In the genomic region with DNA sequence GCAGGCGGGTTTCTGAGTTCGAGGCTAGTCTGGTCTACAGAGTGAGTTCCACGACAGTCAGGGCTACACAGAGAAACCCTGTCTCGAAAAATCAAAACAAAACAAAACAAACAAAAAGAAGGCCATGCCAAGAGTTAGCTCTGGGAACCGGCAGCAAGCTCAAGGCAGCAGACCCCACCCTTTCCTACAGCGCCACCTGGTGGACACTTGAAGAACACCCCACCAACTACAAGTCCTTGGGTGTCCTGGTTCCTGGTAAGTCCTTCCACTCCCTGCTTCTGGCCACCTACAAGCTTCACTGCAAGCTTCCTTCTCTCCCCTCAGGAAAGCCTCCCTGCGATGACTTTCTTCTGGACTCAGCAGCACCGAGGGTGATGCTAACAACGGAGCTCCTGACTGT, we compare ENCODE assay signal across 8 mouse cellular contexts. TPM values are rescaled to one million over a fixed set of nuclear protein-coding genes. Genes with fewer than 3 reads are reported as not detected.
A peak's percentile ranks its signal among the peaks of the same experiment; 100 is the strongest.
DNase-seq lines count a peak whose midpoint lies in the region; ATAC-seq lines count a peak whose summit lies in the region.

No protein-coding gene starts in this region.

- no peak overlapping the region for H3K9ac ChIP-seq in kidney, embryonic 15.5 days
- H3K9ac ChIP-seq in liver, embryonic 13.5 days, result no peak overlapping the region

- H3K36me3 ChIP-seq in kidney, embryonic 15.5 days, result peaks cover 85% of the 10 kb centered on the region
- H3K36me3 ChIP-seq in liver, embryonic 13.5 days, result peaks cover 89% of the 10 kb centered on the region

- no peak overlapping the region for H3K4me3 ChIP-seq in kidney, embryonic 15.5 days (replicated peaks)
- H3K4me3 ChIP-seq in liver, embryonic 13.5 days (replicated peaks), result no peak overlapping the region

- no peaks in the 10 kb centered on the region for H3K9me3 ChIP-seq in kidney, embryonic 15.5 days (replicated peaks)
- no peaks in the 10 kb centered on the region for H3K9me3 ChIP-seq in liver, embryonic 13.5 days (replicated peaks)

- peak overlapping the region; percentile 82 for H3K27ac ChIP-seq in kidney, embryonic 15.5 days
- H3K27ac ChIP-seq in liver, embryonic 13.5 days, result no peak overlapping the region

- no peak overlapping the region for H3K4me2 ChIP-seq in kidney, embryonic 15.5 days
- H3K4me2 ChIP-seq in liver, embryonic 13.5 days, result no peak overlapping the region

- no peaks in the 10 kb centered on the region for H3K27me3 ChIP-seq in kidney, embryonic 15.5 days
- no peaks in the 10 kb centered on the region for H3K27me3 ChIP-seq in liver, embryonic 13.5 days

- 49% methylated on average over 9 of the region's 9 CpGs for WGBS in kidney, embryonic 15.5 days
- 46% methylated on average over 9 of the region's 9 CpGs for WGBS in liver, embryonic 13.5 days (ENCODE audit: insufficient replicate concordance)

- no peak for ATAC-seq in kidney, embryonic 15.5 days (replicated peaks; ENCODE audit: low FRiP score)
- ATAC-seq in liver, embryonic 13.5 days (ENCODE audit: low read depth), result peak; percentile 26; the same call in 1 of the 2 replicates

- peaks cover 14% of the 10 kb centered on the region; the same call in 1 of the 2 replicates for H3K4me1 ChIP-seq in kidney, embryonic 15.5 days
- peaks cover 7% of the 10 kb centered on the region for H3K4me1 ChIP-seq in liver, embryonic 13.5 days (replicated peaks)

- DNase-seq in B cell, adult 2 months, result peak; percentile 86
- DNase-seq in MN1 (ENCODE audit: low spot score), result peak; percentile 78
- DNase-seq in cerebellum, adult 9-11 months, result peak; percentile 65
- peak; percentile 66 to 81 for DNase-seq in gastrocnemius, postnatal 4 days (ENCODE audit: low spot score in 2 of 2)
- peak; percentile 61 for DNase-seq in liver, embryonic 13.5 days
- peak; percentile 79 for DNase-seq in retina, postnatal 1 day
- DNase-seq in urinary bladder, postnatal 25 days (ENCODE audit: low spot score), result peak; percentile 71

RNA-seq across cellular contexts. Expression of gene Park7, which starts 12.6 kb away (rescaled TPM):
- total RNA-seq in gastrocnemius, postnatal 4 days (2021), result 100 to 1,000 TPM; 247 to 274 TPM
- 391 and 393 TPM in 2 replicates for polyA plus RNA-seq in kidney, embryonic 15.5 days (2015; fragmentation: Nextera tagmentation; extraction: Ambion mirVana)
- 302 and 304 TPM in 2 replicates for polyA plus RNA-seq in liver, embryonic 13.5 days (2015; fragmentation: Nextera tagmentation; extraction: Ambion mirVana)

RNA-seq across cellular contexts. Expression of gene Tnfrsf9, which starts 12.7 kb away (rescaled TPM):
- total RNA-seq in gastrocnemius, postnatal 4 days (2021), result under 1 TPM; 0.17 to 0.57 TPM
- polyA plus RNA-seq in kidney, embryonic 15.5 days (2015; fragmentation: Nextera tagmentation; extraction: Ambion mirVana), result 0.32 and 0.40 TPM in 2 replicates
- 0.17 and 0.20 TPM in 2 replicates for polyA plus RNA-seq in liver, embryonic 13.5 days (2015; fragmentation: Nextera tagmentation; extraction: Ambion mirVana)

RNA-seq across cellular contexts. Expression of gene Errfi1, which starts 47.9 kb away (rescaled TPM):
- total RNA-seq in gastrocnemius, postnatal 4 days (2021), result 10 to 100 TPM; 18.8 to 22.8 TPM
- 29.3 and 34.2 TPM in 2 replicates for polyA plus RNA-seq in kidney, embryonic 15.5 days (2015; fragmentation: Nextera tagmentation; extraction: Ambion mirVana)
- 12.8 and 15.4 TPM in 2 replicates for polyA plus RNA-seq in liver, embryonic 13.5 days (2015; fragmentation: Nextera tagmentation; extraction: Ambion mirVana)
